Mouse (Mus musculus) kidney, embryonic 14.5 days (tissue): ENCODE results near the gene Sdccag8. TPM values are rescaled to one million over a fixed set of nuclear protein-coding genes. Genes with fewer than 3 reads are reported as not detected.

Source experiments
- ATAC-seq: fragments of 200-750 bp; cut with Nextera tagmentation; 2 replicates; pipeline ENCODE4 v1.8.0; 2017; ENCODE audit warnings: moderate number of reproducible peaks, mild to moderate bottlenecking, moderate TSS enrichment, moderate library complexity; ENCODE audit not compliant: low FRiP score, low TSS enrichment
- H3K27ac ChIP-seq: fragments of 300-500 bp; sonication (generic); 2 replicates; pipeline ENCODE4 v1.5.1; 2014; ENCODE audit warnings: low read depth, mild to moderate bottlenecking, low read length, moderate library complexity, mixed read lengths
- H3K27me3 ChIP-seq: fragments of 300-500 bp; sonication (generic); 2 replicates; pipeline ENCODE4 v1.6.1; 2014; ENCODE audit warnings: mild to moderate bottlenecking, low read length; ENCODE audit not compliant: control insufficient read depth, insufficient read depth
- H3K36me3 ChIP-seq: fragments of 300-500 bp; sonication (generic); 2 replicates; pipeline ENCODE4 v1.6.1; 2014; ENCODE audit warnings: low read length, mixed read lengths; ENCODE audit not compliant: control insufficient read depth, insufficient read depth
- H3K4me1 ChIP-seq: fragments of 300-500 bp; sonication (generic); 2 replicates; pipeline ENCODE4 v1.6.1; 2014; ENCODE audit warnings: low read length, mixed read lengths; ENCODE audit not compliant: control insufficient read depth, insufficient read depth
- H3K4me2 ChIP-seq: fragments of 300-500 bp; sonication (generic); replicated peaks from 2 replicates; pipeline ENCODE4 v1.6.1; 2014; ENCODE audit warnings: low read depth, mild to moderate bottlenecking, low read length
- H3K4me3 ChIP-seq: fragments of 300-500 bp; sonication (generic); 2 replicates; pipeline ENCODE4 v1.5.1; 2014; ENCODE audit warnings: mild to moderate bottlenecking, low read length
- H3K9ac ChIP-seq: fragments of 300-500 bp; sonication (generic); 2 replicates; pipeline ENCODE4 v1.6.1; 2014; ENCODE audit warnings: low read depth, mild to moderate bottlenecking, low read length, moderate library complexity
- H3K9me3 ChIP-seq: fragments of 300-500 bp; sonication (generic); 2 replicates; pipeline ENCODE4 v1.6.1; 2016; ENCODE audit warnings: low read length; ENCODE audit not compliant: control insufficient read depth
- WGBS: fragments of 180-500 bp; shearing (Covaris S2); extraction: QIAGEN DNeasy Blood & Tissue Kit; methylation state at CpG from one replicate; pipeline ENCODE4 v1.1.7; 2014; 5-methylcytosine and 5-hydroxymethylcytosine counted together
- polyA plus RNA-seq: library from polyadenylated mRNA; unstranded; fragments of >200 nt; fragmentation: Nextera tagmentation; extraction: Ambion mirVana; gene quantifications from 2 replicates; pipeline ENCODE4 v1.2.1, GENCODE M21; 2014

Sdccag8 gene
- polyA plus RNA-seq, 1 experiment from 2014 or later: 17.0 TPM

GRCm38 (mm10) chr1:176825084-176825483 lies 10.6 kb downstream of the Sdccag8 start:
- H3K4me1 ChIP-seq: no peaks in the 10 kb centered on the region
- H3K9me3 ChIP-seq: no peaks in the 10 kb centered on the region
- no peaks in the 10 kb centered on the region for H3K36me3 ChIP-seq
- no peak overlapping the region for H3K9ac ChIP-seq
- no peak overlapping the region for H3K4me2 ChIP-seq
- H3K27me3 ChIP-seq: no peaks in the 10 kb centered on the region
- 85% methylated on average over 4 of the region's 4 CpGs for WGBS
- H3K4me3 ChIP-seq: no peak overlapping the region
- no peak for ATAC-seq
- H3K27ac ChIP-seq: no peak overlapping the region

- no peak overlapping the region for H3K4me3 ChIP-seq
- no peaks in the 10 kb centered on the region for H3K4me1 ChIP-seq
- H3K27ac ChIP-seq: no peak overlapping the region
- no peak for ATAC-seq
- 84% methylated on average over 11 of the region's 11 CpGs for WGBS
- no peak overlapping the region for H3K9ac ChIP-seq
- no peak overlapping the region for H3K4me2 ChIP-seq
- no peaks in the 10 kb centered on the region for H3K27me3 ChIP-seq
- no peaks in the 10 kb centered on the region for H3K9me3 ChIP-seq
- H3K36me3 ChIP-seq: no peaks in the 10 kb centered on the region
Observed at GRCm38 (mm10) chr1:176826186-176826585, 11.7 kb downstream of the Sdccag8 start.

- Histone ChIP-seq H3K9ac (no peak overlapping the region), H3K4me1 (no peaks in the 10 kb centered on the region), H3K27me3 (no peaks in the 10 kb centered on the region), H3K9me3 (no peaks in the 10 kb centered on the region), H3K4me3 (no peak overlapping the region), H3K27ac (no peak overlapping the region), H3K4me2 (no peak overlapping the region), H3K36me3 (no peaks in the 10 kb centered on the region; the same call in 1 of the 2 replicates)
- ATAC-seq: no peak
- WGBS: 94% methylated on average over 4 of the region's 4 CpGs
Observed at GRCm38 (mm10) chr1:176826931-176827330, 12.5 kb downstream of the Sdccag8 start.

DNA sequence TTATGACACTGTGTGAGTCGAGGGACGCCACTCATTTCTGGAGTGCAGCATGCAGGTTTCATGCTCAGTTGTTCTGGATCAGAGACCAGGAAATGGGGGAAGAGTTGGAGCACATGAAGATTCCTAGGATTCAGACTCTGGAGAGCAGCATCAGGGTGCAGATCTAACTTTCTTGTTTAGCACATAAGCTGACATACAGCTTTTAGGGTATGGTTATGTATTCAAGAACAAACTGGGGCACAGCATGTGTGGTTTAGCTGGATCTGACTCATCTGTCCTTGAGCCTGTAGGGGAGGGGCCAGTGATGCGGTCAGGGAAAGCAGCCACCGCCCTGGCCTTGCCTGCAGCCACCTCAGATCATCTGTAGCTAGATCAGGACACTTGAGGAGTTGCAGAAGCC lies 12.9 kb downstream of the Sdccag8 start:
- no peak for ATAC-seq
- no peaks in the 10 kb centered on the region for H3K4me1 ChIP-seq
- no peaks in the 10 kb centered on the region for H3K9me3 ChIP-seq
- H3K4me2 ChIP-seq: no peak overlapping the region
- H3K36me3 ChIP-seq: no peaks in the 10 kb centered on the region; the same call in 1 of the 2 replicates
- no peak overlapping the region for H3K27ac ChIP-seq
- 75% methylated on average over 4 of the region's 4 CpGs for WGBS
- H3K9ac ChIP-seq: no peak overlapping the region
- no peaks in the 10 kb centered on the region for H3K27me3 ChIP-seq
- no peak overlapping the region for H3K4me3 ChIP-seq

DNA sequence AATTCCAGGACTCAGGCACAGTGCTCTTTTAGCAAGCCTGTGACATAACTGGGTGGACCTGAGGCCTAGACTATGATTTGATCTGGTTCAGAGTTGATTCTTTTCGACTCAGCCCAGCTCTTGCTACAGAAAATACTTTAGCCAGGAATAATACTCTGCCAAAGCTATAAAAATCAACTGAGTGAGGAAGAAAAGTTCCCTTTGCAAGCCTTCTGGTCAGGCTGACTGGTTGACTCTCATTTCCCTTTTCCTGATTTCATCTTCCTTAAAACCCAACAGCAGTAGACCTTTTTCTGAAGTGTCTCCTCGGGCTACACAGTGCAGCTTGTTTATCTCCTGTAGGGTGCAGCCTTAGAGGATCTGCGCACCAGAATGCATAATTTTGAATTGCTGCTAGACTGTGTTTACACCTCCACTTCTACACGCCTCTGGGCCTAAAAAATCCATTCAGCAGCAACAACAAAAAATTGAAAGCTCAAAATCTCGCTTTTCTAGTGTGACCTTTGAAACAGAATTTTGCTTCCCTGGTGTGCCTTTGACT lies 13.6 kb downstream of the Sdccag8 start:
- Histone ChIP-seq H3K27me3 (no peaks in the 10 kb centered on the region), H3K4me3 (no peak overlapping the region), H3K4me2 (no peak overlapping the region), H3K4me1 (no peaks in the 10 kb centered on the region), H3K9me3 (no peaks in the 10 kb centered on the region), H3K9ac (no peak overlapping the region), H3K27ac (no peak overlapping the region), H3K36me3 (no peaks in the 10 kb centered on the region; the same call in 1 of the 2 replicates)
- 77% methylated on average over 5 of the region's 5 CpGs for WGBS
- ATAC-seq: no peak

- no peak for ATAC-seq
- Histone ChIP-seq H3K27me3 (no peaks in the 10 kb centered on the region), H3K27ac (no peak overlapping the region), H3K4me3 (no peak overlapping the region), H3K4me2 (no peak overlapping the region), H3K9me3 (no peaks in the 10 kb centered on the region), H3K4me1 (no peaks in the 10 kb centered on the region), H3K36me3 (no peaks in the 10 kb centered on the region; the same call in 1 of the 2 replicates), H3K9ac (no peak overlapping the region)
- 93% methylated on average over 12 of the region's 12 CpGs for WGBS
Observed at GRCm38 (mm10) chr1:176828666-176829065, 14.2 kb downstream of the Sdccag8 start.

GRCm38 (mm10) chr1:176832071-176832470 lies 17.6 kb downstream of the Sdccag8 start:
- H3K36me3 ChIP-seq: no peaks in the 10 kb centered on the region; the same call in 1 of the 2 replicates
- H3K9ac ChIP-seq: no peak overlapping the region
- H3K4me1 ChIP-seq: no peaks in the 10 kb centered on the region
- WGBS: 92% methylated on average over 2 of the region's 2 CpGs
- no peak overlapping the region for H3K27ac ChIP-seq
- H3K4me2 ChIP-seq: no peak overlapping the region
- ATAC-seq: no peak
- no peak overlapping the region for H3K4me3 ChIP-seq
- H3K27me3 ChIP-seq: no peaks in the 10 kb centered on the region
- no peaks in the 10 kb centered on the region for H3K9me3 ChIP-seq

- Histone ChIP-seq H3K27ac (no peak overlapping the region), H3K36me3 (no peaks in the 10 kb centered on the region; the same call in 1 of the 2 replicates), H3K9ac (no peak overlapping the region), H3K4me2 (no peak overlapping the region), H3K27me3 (no peaks in the 10 kb centered on the region), H3K4me1 (no peaks in the 10 kb centered on the region), H3K9me3 (no peaks in the 10 kb centered on the region), H3K4me3 (no peak overlapping the region)
- ATAC-seq: no peak
- WGBS: 78% methylated on average over 8 of the region's 8 CpGs
Observed at GRCm38 (mm10) chr1:176832607-176833006, 18.1 kb downstream of the Sdccag8 start.

DNA sequence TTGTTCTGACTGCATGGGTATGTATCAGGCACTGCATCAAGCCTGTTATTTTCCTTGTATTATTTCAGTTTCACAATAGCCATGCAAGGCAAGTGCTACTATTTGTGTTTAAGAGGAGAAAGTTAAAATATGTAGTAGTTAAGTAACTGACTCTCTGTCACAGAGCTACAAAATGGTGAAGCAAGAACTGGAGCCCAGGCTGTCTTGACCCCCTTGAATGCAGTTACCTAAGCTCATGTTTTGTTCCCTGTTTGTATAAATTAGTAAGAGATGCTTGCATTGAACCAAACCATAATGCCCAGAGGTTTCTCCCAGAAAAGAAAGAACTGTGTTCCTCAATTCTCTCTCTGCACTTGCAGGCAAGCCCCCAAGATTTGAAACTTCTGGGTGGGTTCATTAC lies 18.8 kb downstream of the Sdccag8 start:
- Histone ChIP-seq H3K27ac (no peak overlapping the region), H3K9ac (no peak overlapping the region), H3K36me3 (no peaks in the 10 kb centered on the region; the same call in 1 of the 2 replicates), H3K9me3 (no peaks in the 10 kb centered on the region), H3K4me3 (no peak overlapping the region), H3K27me3 (no peaks in the 10 kb centered on the region), H3K4me2 (no peak overlapping the region), H3K4me1 (no peaks in the 10 kb centered on the region)
- no peak for ATAC-seq
